Mouse (Mus musculus) liver, embryonic 15.5 days (tissue): Measurements from ENCODE around the gene Tmprss12. TPM values are rescaled to one million over a fixed set of nuclear protein-coding genes. Genes with fewer than 3 reads are reported as not detected.
"Not testable (repeated sequence)": the region's sequence is repeated elsewhere in the genome, so short reads cannot be mapped to it uniquely, and the experiment has no call there.

Experiments used
- ATAC-seq: fragments of 200-750 bp; cut with Nextera tagmentation; 2 replicates; pipeline ENCODE4 v1.8.0; 2017; ENCODE audit warnings: moderate number of reproducible peaks, mild to moderate bottlenecking, moderate library complexity; ENCODE audit not compliant: insufficient read depth
- H3K27ac ChIP-seq: fragments of 300-500 bp; sonication (generic); replicated peaks from 2 replicates; pipeline ENCODE4 v1.5.1; 2015; ENCODE audit warnings: mild to moderate bottlenecking, inconsistent platforms
- H3K27me3 ChIP-seq: fragments of 300-500 bp; sonication (generic); 2 replicates; pipeline ENCODE4 v1.6.1; 2015; ENCODE audit warnings: mild to moderate bottlenecking, inconsistent platforms
- H3K36me3 ChIP-seq: fragments of 300-500 bp; sonication (generic); replicated peaks from 2 replicates; pipeline ENCODE4 v1.6.1; 2015; ENCODE audit warnings: moderate library complexity, mild to moderate bottlenecking, inconsistent platforms
- H3K4me1 ChIP-seq: fragments of 300-500 bp; sonication (generic); replicated peaks from 2 replicates; pipeline ENCODE4 v1.6.1; 2015; ENCODE audit warnings: inconsistent platforms
- H3K4me2 ChIP-seq: fragments of 300-500 bp; sonication (generic); 2 replicates; pipeline ENCODE4 v1.6.1; 2015; ENCODE audit warnings: moderate library complexity, mild to moderate bottlenecking, inconsistent platforms
- H3K4me3 ChIP-seq: fragments of 300-500 bp; sonication (generic); replicated peaks from 2 replicates; pipeline ENCODE4 v1.5.1; 2015; ENCODE audit warnings: mild to moderate bottlenecking, inconsistent platforms
- H3K9ac ChIP-seq: fragments of 300-500 bp; sonication (generic); 2 replicates; pipeline ENCODE4 v1.6.1; 2015; ENCODE audit warnings: moderate library complexity, mild to moderate bottlenecking, inconsistent platforms
- H3K9me3 ChIP-seq: fragments of 300-500 bp; sonication (generic); replicated peaks from 2 replicates; pipeline ENCODE4 v1.6.1; 2016; ENCODE audit warnings: inconsistent platforms
- WGBS: fragments of 180-500 bp; shearing (Covaris S2); methylation state at CpG from one replicate; pipeline ENCODE4 v1.1.7; 2015; ENCODE audit warnings: mixed read lengths; ENCODE audit not compliant: insufficient replicate concordance; 5-methylcytosine and 5-hydroxymethylcytosine counted together
- polyA plus RNA-seq: library from polyadenylated mRNA; unstranded; fragments of >200 nt; fragmentation: Nextera tagmentation; extraction: Ambion mirVana; gene quantifications from 2 replicates; pipeline ENCODE4 v1.2.1, GENCODE M21; 2015

The Tmprss12 gene
- polyA plus RNA-seq, 1 experiment from 2014 or later, result not detected

- no peak overlapping the region for H3K4me3 ChIP-seq
- ATAC-seq, result no peak
- H3K36me3 ChIP-seq, result peaks cover 81% of the 10 kb centered on the region
- H3K9me3 ChIP-seq, result no peaks in the 10 kb centered on the region
- 77% methylated on average over 5 of the region's 5 CpGs for WGBS
- no peaks in the 10 kb centered on the region for H3K27me3 ChIP-seq
- H3K9ac ChIP-seq, result no peak overlapping the region
- H3K27ac ChIP-seq, result no peak overlapping the region
- no peak overlapping the region for H3K4me2 ChIP-seq
- no peaks in the 10 kb centered on the region for H3K4me1 ChIP-seq
These were observed 23.3 kb upstream of the Tmprss12 start for GRCm38 (mm10) chr15:100257305-100257704.

- no peak for ATAC-seq
- H3K9me3 ChIP-seq, result no peaks in the 10 kb centered on the region
- peaks cover 67% of the 10 kb centered on the region for H3K36me3 ChIP-seq
- no peak overlapping the region for H3K27ac ChIP-seq
- H3K9ac ChIP-seq, result no peak overlapping the region
- H3K4me1 ChIP-seq, result no peaks in the 10 kb centered on the region
- no peak overlapping the region for H3K4me3 ChIP-seq
- no peaks in the 10 kb centered on the region for H3K27me3 ChIP-seq
- no peak overlapping the region for H3K4me2 ChIP-seq
- WGBS, result 92% methylated on average over 7 of the region's 7 CpGs
These were observed 21.8 kb upstream of the Tmprss12 start for GRCm38 (mm10) chr15:100258646-100259425.

- not testable (repeated sequence) for H3K27ac ChIP-seq, ATAC-seq, H3K4me3 ChIP-seq, H3K27me3 ChIP-seq, H3K9ac ChIP-seq, H3K4me1 ChIP-seq, H3K4me2 ChIP-seq, H3K9me3 ChIP-seq
- H3K36me3 ChIP-seq, result peaks cover 52% of the 10 kb centered on the region
- WGBS, result 82% methylated on average over 7 of the region's 7 CpGs
These were observed 20.3 kb upstream of the Tmprss12 start for GRCm38 (mm10) chr15:100260351-100260750.

- no peak overlapping the region for H3K9ac ChIP-seq
- H3K27ac ChIP-seq, result no peak overlapping the region
- 40% methylated on average over 4 of the region's 4 CpGs for WGBS
- ATAC-seq, result no peak
- H3K36me3 ChIP-seq, result peaks cover 22% of the 10 kb centered on the region
- H3K27me3 ChIP-seq, result no peaks in the 10 kb centered on the region
- no peak overlapping the region for H3K4me3 ChIP-seq
- H3K4me2 ChIP-seq, result no peak overlapping the region
- H3K9me3 ChIP-seq, result no peaks in the 10 kb centered on the region
- no peaks in the 10 kb centered on the region for H3K4me1 ChIP-seq
These were observed 17.3 kb upstream of the Tmprss12 start for GRCm38 (mm10) chr15:100263246-100263905.

- H3K9me3 ChIP-seq, result no peaks in the 10 kb centered on the region
- H3K36me3 ChIP-seq, result peaks cover 9% of the 10 kb centered on the region
- H3K4me3 ChIP-seq, result no peak overlapping the region
- H3K27ac ChIP-seq, result no peak overlapping the region
- ATAC-seq, result no peak
- WGBS, result 68% methylated on average over 4 of the region's 5 CpGs
- H3K4me2 ChIP-seq, result no peak overlapping the region
- H3K9ac ChIP-seq, result no peak overlapping the region
- no peaks in the 10 kb centered on the region for H3K4me1 ChIP-seq
- H3K27me3 ChIP-seq, result no peaks in the 10 kb centered on the region
These were observed 14.9 kb upstream of the Tmprss12 start for GRCm38 (mm10) chr15:100265586-100266325.

- H3K27ac ChIP-seq, result no peak overlapping the region
- H3K36me3 ChIP-seq, result no peaks in the 10 kb centered on the region
- ATAC-seq, result no peak
- no peaks in the 10 kb centered on the region for H3K9me3 ChIP-seq
- no peak overlapping the region for H3K9ac ChIP-seq
- no peak overlapping the region for H3K4me2 ChIP-seq
- 65% methylated on average over 2 of the region's 2 CpGs for WGBS
- no peaks in the 10 kb centered on the region for H3K4me1 ChIP-seq
- no peaks in the 10 kb centered on the region for H3K27me3 ChIP-seq
- H3K4me3 ChIP-seq, result no peak overlapping the region
These were observed 11.7 kb upstream of the Tmprss12 start for GRCm38 (mm10) chr15:100268916-100269315.

- ATAC-seq, result no peak
- no peak overlapping the region for H3K4me3 ChIP-seq
- H3K27ac ChIP-seq, result no peak overlapping the region
- 36% methylated on average over 9 of the region's 9 CpGs for WGBS
- no peak overlapping the region for H3K4me2 ChIP-seq
- H3K9me3 ChIP-seq, result no peaks in the 10 kb centered on the region
- H3K36me3 ChIP-seq, result no peaks in the 10 kb centered on the region
- H3K27me3 ChIP-seq, result no peaks in the 10 kb centered on the region
- no peak overlapping the region for H3K9ac ChIP-seq
- H3K4me1 ChIP-seq, result no peaks in the 10 kb centered on the region
These were observed 10.9 kb upstream of the Tmprss12 start for GRCm38 (mm10) chr15:100269776-100270175.

- not testable (repeated sequence) for H3K36me3 ChIP-seq, H3K4me2 ChIP-seq, H3K27me3 ChIP-seq, H3K4me3 ChIP-seq, ATAC-seq, H3K27ac ChIP-seq, H3K9me3 ChIP-seq, H3K9ac ChIP-seq, H3K4me1 ChIP-seq
- WGBS, result 51% methylated on average over 7 of the region's 7 CpGs
These were observed 10.0 kb upstream of the Tmprss12 start for GRCm38 (mm10) chr15:100270609-100271008.

- no peaks in the 10 kb centered on the region for H3K27me3 ChIP-seq
- H3K4me1 ChIP-seq, result no peaks in the 10 kb centered on the region
- H3K9me3 ChIP-seq, result no peaks in the 10 kb centered on the region
- no peak overlapping the region for H3K4me2 ChIP-seq
- no peak overlapping the region for H3K9ac ChIP-seq
- WGBS, result 66% methylated on average over 14 of the region's 14 CpGs
- no peak overlapping the region for H3K4me3 ChIP-seq
- ATAC-seq, result no peak
- no peak overlapping the region for H3K27ac ChIP-seq
- H3K36me3 ChIP-seq, result no peaks in the 10 kb centered on the region
These were observed 9.2 kb upstream of the Tmprss12 start for GRCm38 (mm10) chr15:100271411-100271810.

- not testable (repeated sequence) for H3K4me3 ChIP-seq, H3K9ac ChIP-seq, H3K4me1 ChIP-seq, ATAC-seq, H3K36me3 ChIP-seq, H3K27ac ChIP-seq, H3K9me3 ChIP-seq, H3K4me2 ChIP-seq, H3K27me3 ChIP-seq
- 63% methylated on average over 4 of the region's 4 CpGs for WGBS
These were observed 6.8 kb upstream of the Tmprss12 start for GRCm38 (mm10) chr15:100273791-100274308.
